Mouse (Mus musculus): ENCODE measurements around the gene Ssh1.

GRCm38 (mm10) chr5:113947280-113947679 is 46.4 kb downstream of the Ssh1 start:
- TF ChIP-seq CTCF (IDR thresholded peaks at IDR 0.05; ENCODE audit: borderline replicate concordance, extremely low read depth, insufficient read depth, insufficient read length) (no peak), POLR2A (IDR thresholded peaks at IDR 0.05; ENCODE audit: borderline replicate concordance, extremely low read depth, insufficient read depth, insufficient read length, poor library complexity, severe bottlenecking) (no peak)

All from brain, embryonic 14.5 days (tissue).